Mouse (Mus musculus) cerebellum, postnatal 4 days (tissue): ENCODE data around the gene Sufu.
A peak's percentile ranks its signal among the peaks of the same experiment; 100 is the strongest.

Experiments
- DNase-seq, 2 experiments: peaks; one replicate each; pipeline ENCODE4 v3.0.0; 2022; ENCODE audit warnings: low spot score in 2 of 2, mixed read lengths in 1 of 2

Gene Sufu

GRCm38 (mm10) chr19:46433712-46434111, 37.0 kb downstream of the Sufu start:
- DNase-seq: no peak

GRCm38 (mm10) chr19:46434148-46434547, 37.5 kb downstream of the Sufu start:
- DNase-seq: no peak

- no peak for DNase-seq
Measured at GRCm38 (mm10) chr19:46434591-46434990, 37.9 kb downstream of the Sufu start.

- DNase-seq: peak in 1 of 2 experiments; percentile 48
Measured at GRCm38 (mm10) chr19:46435492-46435891, 38.8 kb downstream of the Sufu start.

GRCm38 (mm10) chr19:46443509-46443908, 46.8 kb downstream of the Sufu start:
- DNase-seq: no peak

- DNase-seq: peak; percentile 48 to 89
Measured at GRCm38 (mm10) chr19:46444209-46444608, 47.5 kb downstream of the Sufu start.

GRCm38 (mm10) chr19:46445641-46446040, 48.9 kb downstream of the Sufu start:
- no peak for DNase-seq

- no peak for DNase-seq
Measured at GRCm38 (mm10) chr19:46446436-46447020, 49.8 kb downstream of the Sufu start.

GRCm38 (mm10) chr19:46447110-46447509, 50.4 kb downstream of the Sufu start:
- no peak for DNase-seq

- no peak for DNase-seq
Measured at GRCm38 (mm10) chr19:46447911-46448310, 51.2 kb downstream of the Sufu start.

GRCm38 (mm10) chr19:46449261-46450005, 52.7 kb downstream of the Sufu start:
- DNase-seq: no peak

GRCm38 (mm10) chr19:46452052-46452827, 55.5 kb downstream of the Sufu start:
- peak in 1 of 2 experiments; percentile 62 for DNase-seq

- DNase-seq: no peak
Measured at GRCm38 (mm10) chr19:46452916-46453315, 56.2 kb downstream of the Sufu start.

- DNase-seq: no peak
Measured at GRCm38 (mm10) chr19:46454126-46454880, 57.6 kb downstream of the Sufu start.

GRCm38 (mm10) chr19:46455032-46455431, 58.3 kb downstream of the Sufu start:
- no peak for DNase-seq

GRCm38 (mm10) chr19:46455556-46455955, 58.9 kb downstream of the Sufu start:
- no peak for DNase-seq

- no peak for DNase-seq
Measured at GRCm38 (mm10) chr19:46456018-46456735, 59.5 kb downstream of the Sufu start.

GRCm38 (mm10) chr19:46457798-46458197, 61.1 kb downstream of the Sufu start:
- no peak for DNase-seq

GRCm38 (mm10) chr19:46459256-46459655, 62.6 kb downstream of the Sufu start:
- DNase-seq: no peak

GRCm38 (mm10) chr19:46459889-46460288, 63.2 kb downstream of the Sufu start:
- no peak for DNase-seq

GRCm38 (mm10) chr19:46462574-46462973, 65.9 kb downstream of the Sufu start:
- no peak for DNase-seq
